Mouse (Mus musculus): ENCODE data around the gene Mettl11b. TPM values are rescaled to one million over a fixed set of nuclear protein-coding genes. Genes with fewer than 3 reads are reported as not detected.

The Mettl11b gene
- polyA plus RNA-seq, 1 experiment from 2014 or later = not detected

DNA sequence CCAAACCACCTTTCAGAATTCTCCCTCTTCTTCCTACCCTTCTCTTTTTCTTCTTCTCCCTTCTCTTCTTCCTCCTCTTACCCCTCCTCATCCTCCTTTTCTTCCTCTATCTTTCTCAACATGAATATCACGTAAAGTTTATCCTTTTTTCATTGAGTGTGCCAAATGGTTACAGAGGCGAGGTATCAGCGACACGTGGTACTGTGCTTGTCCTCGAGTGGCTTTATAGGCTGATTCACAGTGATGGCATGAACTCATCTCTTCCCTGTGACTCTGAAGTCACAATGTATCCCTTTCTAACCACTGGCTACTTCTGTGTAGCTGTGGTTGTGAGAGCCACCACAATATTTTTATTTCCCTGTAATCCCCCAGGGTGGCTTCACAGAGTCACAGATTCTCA is 68.6 kb downstream of the Mettl11b start:
- no peak for DNase-seq (ENCODE audit: low spot score)

Other genes with a start within 250 kb of the Mettl11b start
- gene Kifap3, start 54.4 kb upstream of the Mettl11b start, polyA plus RNA-seq (2015; fragmentation: Nextera tagmentation; extraction: Ambion mirVana) = 10.3 and 10.7 TPM in 2 replicates
- gene Scyl3, start 203.9 kb upstream of the Mettl11b start, polyA plus RNA-seq (2015; fragmentation: Nextera tagmentation; extraction: Ambion mirVana) = 21.5 and 24.9 TPM in 2 replicates